Mouse (Mus musculus) c-Kit-positive CD71-negative TER-119-negative erythroid progenitor cells, embryonic 14.5 days (primary cell): Measurements from ENCODE around the gene Pde4dip.

Experiments
- DNase-seq: peaks from one replicate; pipeline ENCODE4 v3.0.0-alpha.2; 2013; ENCODE audit warnings: low read depth

Pde4dip gene

DNA sequence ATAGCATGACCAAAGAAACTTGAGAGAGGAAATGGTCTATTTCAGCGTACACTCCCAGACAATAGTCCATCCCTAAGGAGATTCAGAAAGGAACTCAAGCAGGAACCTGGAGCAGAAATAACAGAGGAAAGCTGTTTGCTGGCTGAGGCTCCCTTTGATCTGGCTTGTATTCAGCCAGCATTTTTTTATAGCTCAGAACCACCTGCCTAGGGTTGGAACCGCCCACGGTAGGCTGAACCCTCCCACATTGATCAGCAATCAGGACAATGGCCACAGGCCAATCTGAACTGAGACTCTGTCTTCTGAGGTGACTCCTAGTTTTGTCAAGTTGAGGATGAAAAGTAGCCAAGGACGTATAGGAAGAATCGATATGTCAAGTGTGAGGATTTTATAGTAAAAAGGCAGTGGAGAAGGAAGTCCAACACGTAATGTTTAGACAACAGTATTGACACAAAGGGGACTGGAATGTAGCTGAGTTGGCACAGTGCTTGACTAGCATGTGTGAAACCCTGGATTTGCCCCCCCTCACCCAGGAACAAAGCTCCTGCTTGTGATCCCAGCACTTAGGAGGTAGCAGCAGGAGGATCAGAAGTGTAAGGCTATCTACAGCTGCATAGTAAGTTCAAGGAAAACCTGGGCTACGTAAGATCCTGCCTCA, 44.2 kb downstream of the Pde4dip start:
- no peak for DNase-seq

DNA sequence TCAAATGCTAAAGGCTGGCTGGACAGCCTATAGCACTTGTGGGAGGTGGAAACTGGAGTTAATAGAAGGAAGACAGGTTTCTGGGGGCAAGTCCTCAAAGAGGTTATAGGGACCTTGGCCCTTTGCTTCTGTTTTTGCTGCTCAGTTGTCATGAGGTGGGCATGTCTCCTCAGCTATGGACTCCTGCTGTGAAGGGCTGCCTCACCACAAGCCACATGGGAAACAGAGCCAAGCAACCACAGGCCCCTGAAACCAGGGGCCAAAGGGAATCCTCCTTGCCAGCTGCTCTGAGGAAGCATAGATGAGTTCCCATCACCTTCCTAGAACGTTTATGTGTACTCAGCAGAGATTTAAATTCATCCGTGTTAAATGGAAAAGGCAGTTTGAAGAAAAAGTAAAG, 45.9 kb downstream of the Pde4dip start:
- DNase-seq, result no peak

DNA sequence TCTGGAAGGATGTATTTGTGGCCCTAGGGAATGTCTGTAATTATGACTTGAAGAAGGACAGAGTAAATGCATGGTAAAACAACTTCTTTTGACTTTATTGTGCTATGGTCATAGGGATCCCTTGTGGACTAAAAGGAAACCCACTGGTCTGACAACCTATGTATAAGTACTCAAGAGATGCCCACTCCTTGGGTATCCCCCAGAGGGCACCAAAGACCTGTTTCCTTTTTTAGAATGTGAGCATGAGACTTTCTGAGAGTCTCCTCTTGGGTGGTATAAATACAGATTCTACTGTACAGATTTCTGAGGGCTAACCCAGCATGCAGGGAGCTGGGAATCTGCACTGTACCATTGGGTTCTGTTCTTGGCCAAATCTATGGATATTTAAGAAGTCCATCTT, 48.1 kb downstream of the Pde4dip start:
- no peak for DNase-seq

DNA sequence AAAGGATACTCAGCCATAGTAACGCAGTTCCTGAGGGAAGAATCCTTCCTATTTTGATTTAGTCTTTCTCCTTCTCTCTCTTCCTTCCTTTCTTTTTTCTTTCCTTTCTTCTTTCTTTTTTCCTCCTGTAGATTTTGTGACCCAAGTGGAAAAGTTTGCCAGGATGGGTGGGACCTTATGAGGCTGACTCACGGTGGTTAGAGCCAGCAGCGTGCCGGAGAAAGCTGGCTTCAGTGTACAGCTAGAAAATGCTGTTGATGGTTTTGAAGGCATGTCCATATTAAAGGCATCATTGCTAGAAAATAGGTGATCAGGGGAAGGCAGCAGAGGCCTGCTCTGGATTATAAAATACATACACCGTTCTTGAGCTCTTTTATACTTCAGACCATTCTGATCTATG, 52.6 kb downstream of the Pde4dip start:
- no peak for DNase-seq

DNA sequence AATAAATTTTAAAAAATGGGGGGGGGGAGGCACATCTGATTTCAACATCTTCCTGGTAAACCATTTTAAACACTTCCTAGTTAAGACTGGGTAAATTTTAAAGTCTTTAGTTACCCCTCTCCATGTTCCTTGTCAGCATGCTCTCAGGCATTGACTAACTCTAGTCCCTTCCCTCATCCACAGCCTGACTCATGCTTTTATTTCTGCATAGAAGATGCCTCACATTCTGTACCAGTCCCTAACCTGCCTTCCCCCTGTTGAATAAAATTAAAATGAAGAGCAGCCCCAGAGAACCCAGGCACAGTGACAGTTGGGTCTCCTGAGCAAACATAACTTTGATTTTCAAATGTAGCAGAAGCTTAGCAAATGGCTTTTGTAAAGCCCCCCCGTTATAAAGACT, 53.9 kb downstream of the Pde4dip start:
- no peak for DNase-seq

DNA sequence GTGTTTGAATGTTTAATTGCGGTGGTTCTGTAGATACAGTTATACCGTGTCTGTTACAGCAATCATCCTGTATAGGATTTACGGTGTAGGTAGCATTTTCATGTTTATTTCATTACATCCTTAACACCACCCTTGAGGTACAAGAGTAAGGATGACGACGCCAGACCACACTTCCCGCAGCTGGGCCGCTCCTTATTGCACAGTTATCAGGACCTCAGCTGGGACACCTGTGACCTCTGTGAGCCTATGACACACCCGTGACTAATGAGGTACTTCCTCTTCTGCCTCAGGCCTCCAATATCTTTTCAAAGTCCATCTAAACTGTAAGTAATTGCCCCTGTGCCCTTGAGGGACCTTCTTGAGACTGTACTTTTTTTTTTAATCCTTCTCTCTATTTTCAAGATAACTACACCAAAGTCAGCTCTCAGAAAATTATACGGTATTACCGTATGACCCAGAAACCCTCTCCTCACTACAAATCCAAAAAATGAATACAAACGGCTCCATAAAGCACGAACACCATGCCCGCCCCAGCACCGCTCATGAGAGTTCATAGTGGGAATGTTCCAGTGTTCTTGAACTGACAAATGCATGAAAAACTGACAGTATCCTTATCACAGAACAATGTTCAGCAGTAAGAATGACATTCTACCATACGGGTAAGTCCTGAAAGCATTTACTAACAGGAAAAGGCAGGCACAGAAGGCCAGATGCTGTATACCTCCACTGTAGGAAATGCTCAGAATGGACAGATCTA, 56.8 kb downstream of the Pde4dip start:
- DNase-seq, result no peak

DNA sequence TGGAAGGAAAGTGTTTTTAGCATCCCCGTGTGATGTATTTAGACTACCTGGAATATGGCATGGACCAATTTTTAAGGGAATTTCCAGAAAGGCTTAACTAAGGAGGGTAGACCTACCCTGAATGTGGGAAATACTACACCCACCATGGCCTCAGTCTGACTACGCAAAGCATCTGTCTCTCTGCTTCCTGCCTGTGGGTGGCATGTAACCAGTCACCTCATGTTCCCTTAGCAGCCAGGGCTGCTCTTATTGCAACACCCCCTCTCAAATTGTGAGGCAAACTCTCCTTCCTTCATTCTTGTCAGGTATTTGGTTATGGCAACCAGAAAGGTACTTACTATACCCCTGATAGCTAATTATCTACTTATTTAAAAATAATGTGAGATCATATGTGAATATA, 57.9 kb downstream of the Pde4dip start:
- no peak for DNase-seq

DNA sequence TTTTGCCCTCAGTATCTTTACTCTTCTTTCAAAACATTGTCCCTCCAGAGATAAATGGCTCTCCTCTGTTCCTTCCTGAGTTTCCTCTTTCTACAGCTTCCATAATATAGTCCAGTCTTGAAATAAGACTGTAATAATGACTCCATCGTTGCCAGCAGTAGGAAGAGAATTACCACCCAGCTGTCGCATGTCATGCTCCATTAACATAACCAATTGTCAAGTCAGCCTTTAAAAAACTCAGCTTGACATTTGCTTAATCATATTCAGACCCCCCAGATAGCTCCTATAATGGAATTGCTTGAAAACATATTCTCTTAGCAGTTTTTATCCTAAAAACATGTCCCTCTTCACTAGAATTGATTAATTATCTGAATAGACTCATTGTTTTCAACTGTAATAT, 58.4 kb downstream of the Pde4dip start:
- no peak for DNase-seq

DNA sequence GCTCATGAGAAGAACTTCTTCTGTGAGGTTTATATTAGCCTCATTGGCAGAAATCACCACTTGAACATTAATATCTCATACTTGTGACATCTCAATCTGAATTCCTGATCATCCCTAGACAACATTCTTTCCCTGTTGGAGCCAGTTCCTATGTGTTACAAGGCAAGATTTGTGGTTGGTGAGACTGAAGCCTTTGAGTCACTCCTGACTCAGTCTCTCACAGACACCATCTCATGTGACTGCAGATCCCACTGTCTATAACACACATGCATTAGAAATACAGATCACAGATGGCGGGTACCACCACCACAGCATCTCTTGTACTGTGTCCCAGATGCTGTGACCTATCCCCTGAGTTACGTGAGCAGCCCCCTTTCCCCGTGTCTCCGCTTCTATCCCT, 60.2 kb downstream of the Pde4dip start:
- no peak for DNase-seq

DNA sequence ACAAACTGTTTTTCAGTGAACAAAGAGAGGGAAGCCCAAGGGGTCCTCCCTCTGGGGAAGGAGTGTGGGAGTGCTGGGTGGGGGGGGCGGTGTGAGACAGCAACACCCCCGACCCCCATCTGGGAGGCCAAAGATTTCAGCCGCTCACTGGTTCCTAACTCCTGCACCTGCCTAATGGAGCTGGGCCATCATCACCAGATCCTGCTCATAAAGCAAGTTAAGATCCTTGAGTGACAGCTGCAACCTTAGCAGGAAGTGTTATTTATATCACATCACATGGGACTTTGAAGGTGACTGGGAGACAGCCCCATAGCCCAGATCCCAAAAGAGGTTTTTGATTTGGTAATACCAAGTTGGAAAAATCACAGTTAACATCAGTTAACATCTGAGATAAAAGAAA, 63.3 kb downstream of the Pde4dip start:
- no peak for DNase-seq

DNA sequence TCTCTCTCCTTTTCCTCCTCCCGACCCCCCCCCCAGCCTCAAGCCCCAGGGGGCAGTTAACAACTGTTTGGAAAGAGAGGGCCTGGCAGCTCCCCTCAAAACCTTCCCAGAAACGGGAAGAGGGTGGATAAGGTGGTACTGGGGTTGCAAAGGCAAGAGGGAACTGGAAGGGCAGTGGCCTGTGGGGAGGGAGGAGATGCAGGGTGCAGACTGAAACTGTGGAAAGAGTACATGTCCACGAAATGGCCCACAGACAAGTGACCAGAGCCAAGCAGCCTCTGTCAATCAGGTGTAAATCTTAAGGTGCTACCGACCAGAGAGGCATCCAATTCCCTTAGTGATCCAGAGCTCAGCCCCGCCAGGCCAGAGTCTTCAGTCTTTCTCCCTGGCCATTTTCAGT, 63.8 kb downstream of the Pde4dip start:
- DNase-seq, result no peak

DNA sequence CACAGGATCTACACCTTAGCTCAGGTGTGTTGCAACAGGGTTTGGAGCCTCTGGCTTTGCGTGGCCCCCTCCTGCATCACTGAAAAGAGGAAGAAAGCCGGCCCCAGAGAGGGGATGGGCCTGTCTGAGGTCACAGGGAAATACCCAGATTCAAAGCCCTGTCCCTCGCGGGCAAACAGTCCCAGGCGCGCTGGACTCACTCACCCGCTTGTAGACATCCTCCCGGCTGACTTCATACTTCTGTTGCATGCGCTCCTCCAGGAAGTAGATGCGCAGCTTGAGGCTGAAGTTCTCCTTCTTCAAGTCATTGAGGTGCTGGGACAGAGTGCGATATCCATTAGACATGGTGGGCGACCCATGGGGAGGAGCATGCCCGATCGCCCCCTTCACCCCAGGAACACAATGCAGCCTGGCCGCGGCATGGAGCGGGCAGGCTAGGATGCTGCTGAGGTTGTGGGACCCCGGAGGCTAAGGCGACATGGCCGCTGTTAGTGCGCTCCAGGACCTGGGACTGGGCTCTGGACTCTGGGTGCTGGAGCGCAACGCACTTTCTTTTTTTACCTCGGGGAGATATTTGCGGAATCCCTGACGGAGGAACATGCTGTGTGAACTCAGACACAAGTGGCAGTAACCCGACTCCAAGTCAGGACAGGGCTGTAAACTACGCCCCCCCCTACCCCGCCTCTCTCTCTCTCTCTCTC, 64.3 kb downstream of the Pde4dip start:
- no peak for DNase-seq

DNA sequence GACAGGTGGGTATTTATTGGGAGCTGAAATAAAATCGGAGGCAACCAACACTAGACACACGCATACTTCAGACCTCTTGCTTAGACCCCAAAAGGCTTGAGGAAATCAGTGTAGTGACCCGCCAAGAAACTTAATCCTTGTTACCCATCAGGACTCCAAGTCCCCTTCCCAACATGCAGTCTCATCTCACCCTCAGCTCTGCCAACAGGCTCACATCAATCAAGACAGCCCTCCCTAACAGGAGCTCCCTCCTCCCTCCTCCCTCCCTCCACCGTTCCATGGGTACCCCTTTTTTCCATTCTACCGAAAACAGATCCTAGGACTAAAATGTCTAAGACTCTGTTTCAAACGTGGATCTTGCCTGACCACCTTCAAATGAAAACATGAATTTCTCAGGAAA, 65.1 kb downstream of the Pde4dip start:
- no peak for DNase-seq

DNA sequence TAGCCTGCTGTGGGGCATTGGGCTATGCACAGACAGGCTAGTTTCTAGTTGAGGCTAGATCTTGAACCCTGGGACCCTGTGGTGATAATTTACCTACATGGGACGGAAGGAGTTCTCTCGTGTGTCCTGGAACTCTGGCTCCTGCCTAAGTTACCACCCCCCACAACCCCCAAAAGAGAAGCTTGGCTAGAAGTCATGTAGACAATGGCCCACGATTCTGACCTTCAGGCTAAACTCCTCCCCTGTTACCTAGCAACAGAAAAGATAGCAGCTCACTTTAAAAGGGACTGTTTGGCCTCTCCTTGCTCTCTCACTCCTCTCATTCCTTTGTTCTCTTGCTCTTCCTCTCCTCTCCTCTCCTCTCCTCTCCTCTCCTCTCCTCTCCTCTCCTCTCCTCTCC, 69.5 kb downstream of the Pde4dip start:
- DNase-seq, result no peak

DNA sequence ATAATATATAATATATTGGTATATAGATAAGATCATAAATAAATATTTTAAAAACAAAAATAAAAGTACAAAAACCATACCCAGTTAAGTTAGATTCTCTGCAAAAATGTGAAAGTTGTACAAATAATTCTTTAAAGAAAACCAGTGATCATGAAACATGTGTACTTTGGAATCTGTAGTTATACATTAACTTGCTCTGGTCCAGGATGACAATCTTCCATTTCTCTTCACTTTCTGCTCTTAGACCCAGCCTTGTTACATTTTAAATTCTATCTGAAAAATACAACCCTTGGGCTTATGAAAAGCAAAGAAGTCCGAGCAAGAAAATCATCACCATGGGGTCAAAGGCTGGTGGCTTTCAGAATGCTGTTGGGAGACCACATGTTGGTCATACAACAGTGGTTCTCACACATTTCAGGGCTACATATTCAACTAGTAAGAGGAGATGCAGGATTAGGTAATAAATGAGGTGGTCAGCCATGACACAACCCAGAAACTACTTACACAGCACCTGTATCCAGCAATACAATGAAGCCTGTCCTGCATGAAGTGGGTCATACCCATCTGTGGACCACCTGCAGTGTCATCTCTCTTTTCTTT, 70.0 kb downstream of the Pde4dip start:
- no peak for DNase-seq

DNA sequence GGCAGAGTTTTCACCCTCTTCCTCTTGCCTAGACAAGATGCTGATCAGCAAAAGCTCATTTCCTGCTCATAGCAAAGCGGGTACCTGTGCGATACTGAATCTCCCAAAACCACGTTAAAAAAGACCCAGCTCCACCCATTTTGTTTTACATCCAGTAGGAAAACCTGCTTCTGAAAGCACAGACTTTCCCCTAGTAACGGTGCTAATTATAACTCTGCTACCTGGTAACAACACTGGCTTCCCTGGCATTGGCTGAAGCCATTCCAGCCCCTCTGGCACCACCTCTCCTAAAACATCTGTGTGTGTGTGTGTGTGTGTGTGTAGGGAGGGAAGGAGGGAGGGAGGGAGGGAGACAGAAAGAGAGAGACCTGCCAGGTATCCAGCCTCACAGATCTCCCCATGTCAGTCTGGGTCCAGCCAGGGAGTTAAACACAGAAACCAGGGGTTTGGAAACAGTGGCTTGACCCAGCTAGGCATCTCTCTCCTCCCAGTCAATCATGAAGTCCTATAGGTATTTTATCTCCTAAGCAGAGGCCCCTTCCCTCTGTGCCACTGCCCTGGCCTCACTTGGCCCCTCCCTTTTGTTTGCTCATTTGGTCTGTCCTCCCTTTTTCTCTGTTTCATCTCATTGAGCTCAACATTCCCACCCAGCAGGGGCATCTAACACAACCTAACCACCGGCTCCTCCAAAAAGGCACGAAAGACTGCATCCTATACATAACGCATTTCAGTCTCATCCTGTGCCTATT, 76.7 kb downstream of the Pde4dip start:
- no peak for DNase-seq

DNA sequence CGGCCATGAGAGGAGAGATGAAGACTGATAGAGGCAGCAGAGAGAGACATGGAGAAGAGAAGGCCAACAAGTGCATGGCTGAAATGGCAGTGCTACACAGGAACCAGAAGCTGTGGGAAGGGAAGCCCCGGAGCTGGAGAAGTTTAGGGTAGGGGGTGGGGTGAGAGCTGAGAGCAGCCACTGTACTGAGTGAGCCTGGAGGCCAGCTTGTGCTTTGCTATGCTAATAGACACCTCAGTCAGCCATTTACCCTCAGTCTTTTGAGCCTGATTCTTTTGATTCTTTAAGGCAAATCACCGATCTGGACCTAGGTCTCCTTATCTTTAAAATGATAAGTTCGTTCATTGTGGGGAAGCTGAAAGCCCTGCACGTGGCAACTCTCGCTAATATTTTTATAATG, 77.3 kb downstream of the Pde4dip start:
- no peak for DNase-seq

DNA sequence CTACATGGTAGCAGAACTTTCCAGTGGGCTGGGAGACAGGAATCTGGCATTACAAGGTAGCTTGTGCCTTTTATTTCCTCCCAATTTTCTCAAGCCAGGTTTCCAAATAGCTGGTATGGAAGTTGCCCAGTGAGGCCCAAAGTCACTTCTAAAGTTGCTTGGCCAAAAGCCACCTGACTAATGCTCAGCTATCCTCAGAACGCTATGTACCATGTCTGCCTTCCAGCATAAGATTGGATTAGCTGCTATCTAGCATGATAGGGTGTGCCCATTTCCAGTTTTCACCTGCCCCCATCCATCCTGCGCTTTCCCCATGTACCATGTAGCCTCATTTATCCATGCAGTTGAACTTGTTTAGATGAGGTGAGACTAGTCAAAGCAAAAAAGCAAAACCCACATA, 78.2 kb downstream of the Pde4dip start:
- no peak for DNase-seq

DNA sequence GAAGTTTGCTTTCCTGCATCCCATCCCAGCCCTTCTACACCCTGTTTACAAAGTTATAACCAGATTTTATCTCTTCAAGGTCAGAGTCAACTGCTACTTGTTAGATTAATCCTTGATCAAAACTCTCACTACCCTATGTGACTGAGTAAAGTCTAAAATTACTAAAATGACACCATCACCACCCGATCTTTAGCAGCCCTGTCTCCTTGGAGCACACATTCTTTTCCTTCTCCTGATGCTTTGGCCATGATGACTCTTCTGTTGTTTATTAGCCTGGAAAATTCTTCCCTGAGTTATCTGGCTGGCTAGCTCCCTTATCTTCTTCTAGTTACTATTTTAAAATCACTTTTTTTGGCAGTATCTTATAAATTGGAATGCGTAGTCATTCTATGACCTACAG, 82.9 kb downstream of the Pde4dip start:
- DNase-seq, result no peak

DNA sequence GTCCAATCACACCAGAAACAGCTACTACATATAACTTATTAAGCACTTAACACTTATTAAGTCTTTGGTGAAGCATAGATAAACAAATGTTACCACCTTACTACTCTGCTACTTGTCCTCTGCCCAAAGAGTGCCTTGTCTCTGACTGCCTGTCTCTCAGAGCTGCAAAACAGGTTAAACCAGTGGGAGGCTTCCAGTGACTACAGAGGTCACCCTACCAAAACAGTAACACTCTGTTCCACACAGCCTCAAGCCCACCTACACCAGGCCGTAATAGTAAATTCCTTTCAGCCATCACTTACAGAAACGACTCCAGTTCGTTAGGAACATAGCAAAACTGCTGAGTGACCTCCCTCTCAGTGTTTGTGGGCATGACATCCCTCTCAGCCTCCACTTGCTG, 84.8 kb downstream of the Pde4dip start:
- DNase-seq, result no peak

DNA sequence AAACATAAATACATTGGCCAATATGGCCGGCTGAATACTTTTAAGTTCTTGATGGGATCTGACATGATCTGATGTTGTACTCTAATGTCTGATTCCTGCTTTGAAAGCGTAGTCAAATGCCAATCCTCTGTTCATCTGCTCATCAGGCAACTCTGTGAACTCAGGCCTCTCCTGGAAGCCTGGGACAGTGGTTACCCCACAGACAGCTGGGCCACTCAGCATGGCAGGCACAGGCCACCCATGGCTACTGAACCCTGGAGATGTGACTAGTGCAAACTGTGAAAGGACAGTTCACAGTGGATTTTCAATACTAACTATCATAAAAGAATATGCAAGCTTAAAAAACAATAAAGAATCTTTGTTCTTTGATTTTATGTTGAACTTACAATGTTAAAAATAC, 85.6 kb downstream of the Pde4dip start:
- DNase-seq, result no peak

DNA sequence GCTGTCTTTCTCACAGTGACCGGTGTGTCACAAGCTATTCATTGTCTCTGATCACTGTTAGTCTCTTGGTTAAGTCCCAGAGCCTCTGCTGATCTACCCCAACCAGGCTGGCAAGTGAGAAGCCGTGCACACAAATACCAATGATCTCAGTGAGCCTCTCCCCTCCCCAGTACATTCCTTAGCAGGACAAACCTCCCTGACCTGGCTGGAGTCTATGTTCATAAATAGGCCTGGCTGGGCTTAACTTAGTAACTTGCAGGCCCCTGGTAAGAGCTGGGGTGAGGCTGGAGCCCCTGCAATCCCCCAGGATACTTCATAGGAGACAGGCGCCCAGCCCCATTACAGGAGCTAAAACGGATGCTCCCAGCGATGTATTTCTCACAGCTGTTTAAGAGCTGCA, 86.2 kb downstream of the Pde4dip start:
- no peak for DNase-seq
